Mouse (Mus musculus): Measurements from ENCODE around the gene Scgb2b11. TPM values are rescaled to one million over a fixed set of nuclear protein-coding genes. Genes with fewer than 3 reads are reported as not detected.
"Not testable (repeated sequence)": the region's sequence is repeated elsewhere in the genome, so short reads cannot be mapped to it uniquely, and the experiment has no call there.

The Scgb2b11 gene
- total RNA-seq (2015) (not detected in 2 replicates), total RNA-seq (2017) (not detected in 2 replicates)

DNA sequence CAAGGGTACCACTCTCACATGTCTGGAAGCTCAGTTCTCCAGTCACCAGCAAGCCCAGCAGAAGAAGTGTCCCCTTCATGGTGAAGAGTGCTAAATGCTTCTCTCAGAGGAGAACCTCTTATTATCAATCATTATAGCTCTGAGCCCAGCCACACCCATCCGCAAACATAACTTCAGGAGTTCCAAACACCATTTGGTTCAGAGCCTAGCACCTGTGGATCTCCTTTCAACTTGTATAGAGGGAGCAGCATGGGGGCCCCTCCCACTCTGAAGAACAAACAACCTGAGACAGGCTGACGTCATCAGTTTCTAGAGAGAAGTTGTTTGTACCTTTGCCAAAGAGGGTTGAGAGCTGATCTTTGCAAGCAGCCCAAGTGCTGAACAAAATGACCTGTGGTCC, at the start of gene Scgb2b11:
Scgb2b11 (minus strand) TSS at position 101 of the 400 bp plus-strand sequence.
- not testable (repeated sequence) for ATAC-seq (replicated peaks; ENCODE audit: poor library complexity)

- not testable (repeated sequence) for ATAC-seq (replicated peaks; ENCODE audit: poor library complexity)
Measured at GRCm38 (mm10) chr7:32222540-32222939, 11.6 kb upstream of the Scgb2b11 start, which contains the start of gene Scgb1b11. Gene Scgb1b11, plus strand, starts transcription at chr7:32222840.

Other genes with a start within 250 kb of the Scgb2b11 start
- gene Scgb1b10, start 110.3 kb downstream of the Scgb2b11 start, total RNA-seq (2015): not detected in 2 replicates
- not detected in 2 replicates for gene Scgb1b10, start 110.3 kb downstream of the Scgb2b11 start, total RNA-seq (2017)
- not detected in 2 replicates for gene Scgb1b11, start 11.7 kb upstream of the Scgb2b11 start, total RNA-seq (2015)
- not detected in 2 replicates for gene Scgb1b11, start 11.7 kb upstream of the Scgb2b11 start, total RNA-seq (2017)
- gene Scgb2b12, start 116.1 kb upstream of the Scgb2b11 start, total RNA-seq (2015): not detected in 2 replicates
- gene Scgb2b12, start 116.1 kb upstream of the Scgb2b11 start, total RNA-seq (2017): not detected in 2 replicates
- not detected in 2 replicates for gene Scgb1b12, start 123.0 kb upstream of the Scgb2b11 start, total RNA-seq (2015)
- not detected in 2 replicates for gene Scgb1b12, start 123.0 kb upstream of the Scgb2b11 start, total RNA-seq (2017)
- gene Scgb1b29, start 230.4 kb upstream of the Scgb2b11 start, total RNA-seq (2015): not detected in 2 replicates
- not detected in 2 replicates for gene Scgb1b29, start 230.4 kb upstream of the Scgb2b11 start, total RNA-seq (2017)